8 mouse cellular contexts compared by ENCODE assay signal in genomic region chr1:54896109-54897085, GRCm38 (mm10). TPM values are rescaled to one million over a fixed set of nuclear protein-coding genes. Genes with fewer than 3 reads are reported as not detected.
DNase-seq lines count a peak whose midpoint lies in the region; ATAC-seq and TF ChIP-seq lines count a peak whose summit lies in the region.

No protein-coding gene starts in this region.

- H3K9me3 ChIP-seq in midbrain, embryonic 11.5 days (ENCODE audit: control insufficient read depth, low read length) = no peaks in the 10 kb centered on the region
- no peaks in the 10 kb centered on the region for H3K9me3 ChIP-seq in midbrain, embryonic 14.5 days (ENCODE audit: control insufficient read depth, low read length)
- no peaks in the 10 kb centered on the region for H3K9me3 ChIP-seq in liver, embryonic 11.5 days (ENCODE audit: control insufficient read depth, low read length)

- no peak for TF ChIP-seq POLR2A in myocyte (IDR thresholded peaks at IDR 0.05; ENCODE audit: insufficient read length, low read depth)

- H3K9ac ChIP-seq in midbrain, embryonic 11.5 days (ENCODE audit: low read length) = no peak overlapping the region
- H3K9ac ChIP-seq in midbrain, embryonic 14.5 days (replicated peaks; ENCODE audit: low read length) = no peak overlapping the region
- no peak overlapping the region for H3K9ac ChIP-seq in liver, embryonic 11.5 days (ENCODE audit: low read depth, low read length)

- no peaks in the 10 kb centered on the region for H3K36me3 ChIP-seq in midbrain, embryonic 11.5 days (ENCODE audit: control insufficient read depth, insufficient read depth, low read length)
- H3K36me3 ChIP-seq in midbrain, embryonic 14.5 days (ENCODE audit: control insufficient read depth, insufficient read depth, low read length) = no peaks in the 10 kb centered on the region
- no peaks in the 10 kb centered on the region for H3K36me3 ChIP-seq in myocyte (ENCODE audit: control insufficient read depth, insufficient read depth)
- no peaks in the 10 kb centered on the region for H3K36me3 ChIP-seq in liver, embryonic 11.5 days (ENCODE audit: control insufficient read depth, insufficient read depth, low read length)

- 71% methylated on average over 11 of the region's 12 CpGs for WGBS in midbrain, embryonic 11.5 days
- WGBS in midbrain, embryonic 14.5 days = 66% methylated on average over 12 of the region's 12 CpGs
- WGBS in liver, embryonic 11.5 days = 75% methylated on average over 11 of the region's 12 CpGs

- H3K27me3 ChIP-seq in midbrain, embryonic 11.5 days (ENCODE audit: control insufficient read depth, insufficient read depth, low read length) = no peaks in the 10 kb centered on the region
- no peaks in the 10 kb centered on the region for H3K27me3 ChIP-seq in midbrain, embryonic 14.5 days (ENCODE audit: control insufficient read depth, insufficient read depth, low read length)
- no peaks in the 10 kb centered on the region for H3K27me3 ChIP-seq in myocyte (ENCODE audit: control insufficient read depth, insufficient read depth, insufficient read length)
- H3K27me3 ChIP-seq in liver, embryonic 11.5 days (replicated peaks; ENCODE audit: control insufficient read depth, insufficient read depth, low read length) = no peaks in the 10 kb centered on the region

- H3ac ChIP-seq in myocyte (ENCODE audit: control insufficient read depth, insufficient read length) = no peak overlapping the region

- no peak overlapping the region for H3K4me2 ChIP-seq in midbrain, embryonic 11.5 days
- no peak overlapping the region for H3K4me2 ChIP-seq in midbrain, embryonic 14.5 days (ENCODE audit: low read length)
- H3K4me2 ChIP-seq in myocyte (ENCODE audit: low read depth) = peak overlapping the region; percentile 57
- H3K4me2 ChIP-seq in liver, embryonic 11.5 days = no peak overlapping the region

- peak; percentile 20 to 44 for DNase-seq in cerebellum, postnatal 25 days
- DNase-seq in cerebellum, postnatal 36 days = no peak
- peak; percentile 62 for DNase-seq in midbrain, embryonic 11.5 days (ENCODE audit: low spot score, missing footprints)
- no peak for DNase-seq in midbrain, embryonic 14.5 days
- peak; percentile 29 to 34 for DNase-seq in layer of hippocampus, postnatal 10 days (ENCODE audit: low spot score in 2 of 2)
- DNase-seq in liver, embryonic 11.5 days (ENCODE audit: low spot score) = no peak
- no peak for DNase-seq in retina, embryonic 14.5 days (ENCODE audit: low spot score)

- H3K4me3 ChIP-seq in midbrain, embryonic 11.5 days (ENCODE audit: low read depth, low read length) = no peak overlapping the region
- no peak overlapping the region for H3K4me3 ChIP-seq in midbrain, embryonic 14.5 days (replicated peaks; ENCODE audit: low read depth, low read length)
- H3K4me3 ChIP-seq in myocyte = no peak overlapping the region
- no peak overlapping the region for H3K4me3 ChIP-seq in liver, embryonic 11.5 days (ENCODE audit: low read depth, low read length)

- no peak for ATAC-seq in midbrain, embryonic 11.5 days (ENCODE audit: low FRiP score)
- ATAC-seq in midbrain, embryonic 14.5 days (ENCODE audit: low FRiP score, low TSS enrichment) = no peak
- ATAC-seq in liver, embryonic 11.5 days (replicated peaks; ENCODE audit: low FRiP score) = no peak

- H3K27ac ChIP-seq in midbrain, embryonic 11.5 days (ENCODE audit: low read depth, low read length) = no peak overlapping the region
- H3K27ac ChIP-seq in midbrain, embryonic 14.5 days (replicated peaks; ENCODE audit: low read depth, low read length) = no peak overlapping the region
- H3K27ac ChIP-seq in liver, embryonic 11.5 days (ENCODE audit: low read depth, low read length) = no peak overlapping the region

- H3K4me1 ChIP-seq in midbrain, embryonic 11.5 days (ENCODE audit: control insufficient read depth, insufficient read depth, low read length) = peaks cover 2% of the 10 kb centered on the region; the same call in 1 of the 2 replicates
- peaks cover 13% of the 10 kb centered on the region for H3K4me1 ChIP-seq in midbrain, embryonic 14.5 days (ENCODE audit: control insufficient read depth, insufficient read depth, low read length)
- H3K4me1 ChIP-seq in liver, embryonic 11.5 days (replicated peaks; ENCODE audit: control insufficient read depth, insufficient read depth, low read length) = peaks cover 5% of the 10 kb centered on the region; the same call in 1 of the 2 replicates

- no peaks in the 10 kb centered on the region for H3K79me2 ChIP-seq in myocyte (ENCODE audit: control insufficient read depth, insufficient read depth)

TF ChIP-seq in myocyte, 11 proteins besides CTCF, POLR2A, EP300 and RAD21:
- peak in 1 of 3 experiments; percentile 33 for TF ChIP-seq MYOG (IDR thresholded peaks at IDR 0.05; ENCODE audit: control insufficient read depth in 1 of 3, insufficient read depth in 1 of 3, insufficient read length in 2 of 3, low read depth in 2 of 3)
- no peak for TF ChIP-seq TCF12 (IDR thresholded peaks at IDR 0.05; ENCODE audit: insufficient read depth, poor library complexity, severe bottlenecking)
- TF ChIP-seq CEBPB (IDR thresholded peaks at IDR 0.05; ENCODE audit: insufficient read depth, poor library complexity, severe bottlenecking) = peak; percentile 18; the same call in 1 of the 2 replicates

RNA-seq across cellular contexts. Expression of gene Ankrd44, which starts 29.8 kb away (rescaled TPM):
- 10.1 and 14.0 TPM in 2 replicates for polyA plus RNA-seq in midbrain, embryonic 11.5 days (2014; fragmentation: Nextera tagmentation; extraction: Ambion mirVana)
- 37.0 and 39.1 TPM in 2 replicates for polyA plus RNA-seq in midbrain, embryonic 14.5 days (2014; fragmentation: Nextera tagmentation; extraction: Ambion mirVana)
- total RNA-seq in layer of hippocampus, postnatal 10 days (2021) = 10 to 100 TPM; 37.8 to 38.1 TPM
- polyA plus RNA-seq in myocyte (2012; fragmentation: generic; extraction: Trizol) = 4.6 TPM
- polyA plus RNA-seq in liver, embryonic 11.5 days (2014; fragmentation: Nextera tagmentation; extraction: Ambion mirVana) = 11.8 and 12.1 TPM in 2 replicates

Comparison
In these comparisons a context has a peak if more than half of its experiments do, and no peak if none do; other contexts are left out.
1. DNase-seq: peak in cerebellum, postnatal 25 days (2 of 2), midbrain, embryonic 11.5 days (single experiment) and layer of hippocampus, postnatal 10 days (2 of 2); none in cerebellum, postnatal 36 days (0 of 2), midbrain, embryonic 14.5 days (single experiment), liver, embryonic 11.5 days (single experiment) and retina, embryonic 14.5 days (single experiment).